Mouse (Mus musculus) liver, embryonic 14.5 days (tissue): ENCODE results near the gene Gm21987. TPM values are rescaled to one million over a fixed set of nuclear protein-coding genes. Genes with fewer than 3 reads are reported as not detected.
A peak's percentile ranks its signal among the peaks of the same experiment; 100 is the strongest.

Experiments
- ATAC-seq: fragments of 200-750 bp; cut with Nextera tagmentation; 2 replicates; pipeline ENCODE4 v1.8.0; 2017; ENCODE audit warnings: moderate number of reproducible peaks, mild to moderate bottlenecking, moderate library complexity; ENCODE audit not compliant: insufficient read depth
- DNase-seq, 3 experiments: peaks; one replicate each; pipeline ENCODE4 v3.0.0-alpha.2; 2012 to 2013; ENCODE audit warnings: low read depth in 3 of 3, low spot score in 3 of 3
- H3K27ac ChIP-seq: fragments of 300-500 bp; sonication (generic); 2 replicates; pipeline ENCODE4 v1.5.1; 2014; ENCODE audit warnings: moderate library complexity, mild to moderate bottlenecking, control low read depth, inconsistent platforms
- H3K27me3 ChIP-seq: fragments of 300-500 bp; sonication (generic); 2 replicates; pipeline ENCODE4 v1.6.1; 2014; ENCODE audit warnings: mild to moderate bottlenecking, low read length, moderate library complexity; ENCODE audit not compliant: control insufficient read depth, insufficient read depth
- H3K36me3 ChIP-seq: fragments of 300-500 bp; sonication (generic); replicated peaks from 2 replicates; pipeline ENCODE4 v1.6.1; 2014; ENCODE audit warnings: low read depth; ENCODE audit not compliant: control insufficient read depth, insufficient read depth
- H3K4me1 ChIP-seq, 2 experiments: fragments of 200-500 bp in 1 of 2; fragments of 300-500 bp in 1 of 2; sonication (generic) in 1 of 2; replicated peaks; 2 replicates each; pipeline ENCODE4 v1.6.1; 2012 to 2014; ENCODE audit warnings: antibody characterized with exemption in 1 of 2, inconsistent platforms in 1 of 2, low read length in 1 of 2; ENCODE audit not compliant: control insufficient read depth in 2 of 2, insufficient read depth in 2 of 2
- H3K4me2 ChIP-seq: fragments of 300-500 bp; sonication (generic); 2 replicates; pipeline ENCODE4 v1.6.1; 2014; ENCODE audit warnings: low read depth, mild to moderate bottlenecking, control low read depth, moderate library complexity
- H3K4me3 ChIP-seq, 2 experiments: fragments of 200-500 bp in 1 of 2; fragments of 300-500 bp in 1 of 2; sonication (generic) in 1 of 2; 2 replicates each; pipeline ENCODE4 v1.5.1; 2012 to 2014; ENCODE audit warnings: low read depth in 2 of 2, low read length in 2 of 2, mild to moderate bottlenecking in 2 of 2, control low read depth in 1 of 2, inconsistent platforms in 1 of 2, moderate library complexity in 1 of 2; ENCODE audit not compliant: insufficient read depth in 1 of 2
- H3K9ac ChIP-seq: fragments of 300-500 bp; sonication (generic); replicated peaks from 2 replicates; pipeline ENCODE4 v1.6.1; 2014; ENCODE audit warnings: mild to moderate bottlenecking, control low read depth, moderate library complexity
- H3K9me3 ChIP-seq: fragments of 300-500 bp; sonication (generic); 2 replicates; pipeline ENCODE4 v1.6.1; 2016; ENCODE audit warnings: low read length, mixed read lengths; ENCODE audit not compliant: control insufficient read depth
- CTCF ChIP-seq: IDR thresholded peaks from 2 replicates; pipeline ENCODE4 v1.5.1; 2016; ENCODE audit warnings: antibody characterized with exemption, low read depth, control low read depth
- EP300 ChIP-seq: IDR thresholded peaks from 2 replicates; pipeline ENCODE4 v1.6.1; 2016; ENCODE audit warnings: antibody characterized with exemption, low read depth
- WGBS: fragments of 180-500 bp; shearing (Covaris S2); extraction: QIAGEN DNeasy Blood & Tissue Kit; methylation state at CpG from one replicate; pipeline ENCODE4 v1.1.7; 2014; ENCODE audit not compliant: insufficient replicate concordance; 5-methylcytosine and 5-hydroxymethylcytosine counted together
- polyA plus RNA-seq, 2 experiments: library from polyadenylated mRNA; depleted of rRNA in 1 of 2; stranded (reverse) in 1 of 2; unstranded in 1 of 2; fragments of >200 nt; fragmentation: Nextera tagmentation in 1 of 2; extraction: Ambion mirVana in 1 of 2; gene quantifications; 2 replicates each; pipeline versions ENCODE4 v1.2.1 to v1.2.3; 2012 to 2014

The Gm21987 gene
- polyA plus RNA-seq, 2 experiments = not detected

- no peak for DNase-seq
These were observed 40.1 kb upstream of the Gm21987 start for GRCm38 (mm10) chr16:38306571-38307220.

GRCm38 (mm10) chr16:38307221-38307605, 39.6 kb upstream of the Gm21987 start:
- DNase-seq (no peak), ATAC-seq (no peak)
- no peak overlapping the region for H3K9ac ChIP-seq
- WGBS = 48% methylated on average over 5 of the region's 5 CpGs
- H3K27me3 ChIP-seq = no peaks in the 10 kb centered on the region
- no peak overlapping the region for H3K4me2 ChIP-seq
- H3K9me3 ChIP-seq = no peaks in the 10 kb centered on the region
- H3K27ac ChIP-seq = no peak overlapping the region
- H3K36me3 ChIP-seq = no peaks in the 10 kb centered on the region
- H3K4me3 ChIP-seq = no peak overlapping the region
- no peak for TF ChIP-seq CTCF
- TF ChIP-seq EP300 = no peak
- no peaks in the 10 kb centered on the region; a peak in 1 of 4 replicates for H3K4me1 ChIP-seq

More at GRCm38 (mm10) chr16:38306571-38307220, 40.1 kb upstream of the Gm21987 start:
- no peaks in the 10 kb centered on the region for H3K27me3 ChIP-seq
- H3K4me1 ChIP-seq = no peaks in the 10 kb centered on the region; a peak in 1 of 4 replicates
- H3K9ac ChIP-seq = no peak overlapping the region
- TF ChIP-seq CTCF = peak; percentile 83
- no peak for TF ChIP-seq EP300
- no peak overlapping the region for H3K27ac ChIP-seq
- no peak for ATAC-seq
- no peak overlapping the region for H3K4me2 ChIP-seq
- no peaks in the 10 kb centered on the region for H3K36me3 ChIP-seq
- 36% methylated on average over 18 of the region's 18 CpGs for WGBS
- H3K9me3 ChIP-seq = no peaks in the 10 kb centered on the region
- H3K4me3 ChIP-seq = no peak overlapping the region

- H3K4me3 ChIP-seq = no peak overlapping the region
- WGBS = 35% methylated on average over 7 of the region's 7 CpGs
These were observed 39.2 kb upstream of the Gm21987 start for GRCm38 (mm10) chr16:38307651-38308050.

GRCm38 (mm10) chr16:38308195-38308594, 38.6 kb upstream of the Gm21987 start:
- Histone ChIP-seq H3K27ac (no peak overlapping the region), H3K4me3 (no peak overlapping the region), H3K9ac (no peak overlapping the region), H3K4me2 (no peak overlapping the region), H3K27me3 (no peaks in the 10 kb centered on the region), H3K36me3 (no peaks in the 10 kb centered on the region), H3K4me1 (no peaks in the 10 kb centered on the region; a peak in 1 of 4 replicates), H3K9me3 (no peaks in the 10 kb centered on the region)
- 79% methylated on average over 11 of the region's 11 CpGs for WGBS
- TF ChIP-seq EP300 (no peak), CTCF (no peak)
- no peak for DNase-seq
- no peak for ATAC-seq

More at GRCm38 (mm10) chr16:38307651-38308050, 39.2 kb upstream of the Gm21987 start:
- TF ChIP-seq CTCF (no peak), EP300 (no peak)
- no peak overlapping the region for H3K27ac ChIP-seq
- no peaks in the 10 kb centered on the region; a peak in 1 of 4 replicates for H3K4me1 ChIP-seq
- H3K27me3 ChIP-seq = no peaks in the 10 kb centered on the region
- no peak for DNase-seq
- no peak overlapping the region for H3K4me2 ChIP-seq
- no peak for ATAC-seq
- H3K36me3 ChIP-seq = no peaks in the 10 kb centered on the region
- H3K9me3 ChIP-seq = no peaks in the 10 kb centered on the region
- no peak overlapping the region for H3K9ac ChIP-seq

GRCm38 (mm10) chr16:38318492-38318891, 28.3 kb upstream of the Gm21987 start:
- no peaks in the 10 kb centered on the region for H3K27me3 ChIP-seq
- no peak for ATAC-seq
- no peak overlapping the region for H3K4me3 ChIP-seq
- DNase-seq = no peak
- no peak overlapping the region for H3K9ac ChIP-seq
- TF ChIP-seq EP300 (no peak), CTCF (no peak)
- H3K36me3 ChIP-seq = no peaks in the 10 kb centered on the region
- WGBS = 67% methylated on average over 9 of the region's 9 CpGs
- no peak overlapping the region for H3K27ac ChIP-seq
- H3K4me2 ChIP-seq = no peak overlapping the region
- no peaks in the 10 kb centered on the region for H3K4me1 ChIP-seq
- H3K9me3 ChIP-seq = no peaks in the 10 kb centered on the region
